Mouse (Mus musculus): ENCODE data around the gene 4930595D18Rik. TPM values are rescaled to one million over a fixed set of nuclear protein-coding genes. Genes with fewer than 3 reads are reported as not detected.

4930595D18Rik gene
- polyA plus RNA-seq, 1 experiment from 2014 or later = not detected

DNA sequence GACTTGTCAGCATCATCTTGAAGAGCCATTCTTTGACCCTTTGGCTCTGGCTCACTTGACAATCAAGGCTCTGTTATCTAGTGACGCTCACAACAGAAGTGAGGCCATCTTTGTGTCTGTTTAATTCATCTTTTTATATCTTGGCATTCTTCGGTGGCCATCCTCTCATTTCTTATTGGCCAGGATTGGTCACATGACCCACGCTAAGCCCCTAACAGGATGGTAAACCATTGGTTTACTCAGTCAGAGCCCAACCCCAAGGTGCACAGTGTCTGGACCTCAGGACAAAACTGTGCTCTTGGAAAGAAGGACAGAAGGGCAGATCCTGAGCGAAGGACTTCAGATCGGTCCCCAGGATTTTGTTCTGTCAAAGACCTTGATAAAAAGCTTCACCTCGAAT lies 31.7 kb downstream of the 4930595D18Rik start:
- H3K9me3 ChIP-seq (ENCODE audit: control insufficient read depth, low read length) = no peaks in the 10 kb centered on the region
- H3K9ac ChIP-seq (ENCODE audit: low read depth, low read length) = no peak overlapping the region
- ATAC-seq (ENCODE audit: low FRiP score, low TSS enrichment) = no peak
- H3K4me1 ChIP-seq (ENCODE audit: control insufficient read depth, insufficient read depth, low read length) = peaks cover 5% of the 10 kb centered on the region; the same call in 1 of the 2 replicates
- H3K4me3 ChIP-seq (ENCODE audit: low read length) = no peak overlapping the region
- no peak overlapping the region for H3K27ac ChIP-seq (ENCODE audit: low read depth, low read length)
- no peak overlapping the region for H3K4me2 ChIP-seq (replicated peaks; ENCODE audit: low read depth, low read length)
- no peaks in the 10 kb centered on the region for H3K27me3 ChIP-seq (ENCODE audit: control insufficient read depth, insufficient read depth, low read length)
- WGBS = 89% methylated on average over 6 of the region's 6 CpGs
- no peaks in the 10 kb centered on the region for H3K36me3 ChIP-seq (ENCODE audit: control insufficient read depth, insufficient read depth, low read length)

DNA sequence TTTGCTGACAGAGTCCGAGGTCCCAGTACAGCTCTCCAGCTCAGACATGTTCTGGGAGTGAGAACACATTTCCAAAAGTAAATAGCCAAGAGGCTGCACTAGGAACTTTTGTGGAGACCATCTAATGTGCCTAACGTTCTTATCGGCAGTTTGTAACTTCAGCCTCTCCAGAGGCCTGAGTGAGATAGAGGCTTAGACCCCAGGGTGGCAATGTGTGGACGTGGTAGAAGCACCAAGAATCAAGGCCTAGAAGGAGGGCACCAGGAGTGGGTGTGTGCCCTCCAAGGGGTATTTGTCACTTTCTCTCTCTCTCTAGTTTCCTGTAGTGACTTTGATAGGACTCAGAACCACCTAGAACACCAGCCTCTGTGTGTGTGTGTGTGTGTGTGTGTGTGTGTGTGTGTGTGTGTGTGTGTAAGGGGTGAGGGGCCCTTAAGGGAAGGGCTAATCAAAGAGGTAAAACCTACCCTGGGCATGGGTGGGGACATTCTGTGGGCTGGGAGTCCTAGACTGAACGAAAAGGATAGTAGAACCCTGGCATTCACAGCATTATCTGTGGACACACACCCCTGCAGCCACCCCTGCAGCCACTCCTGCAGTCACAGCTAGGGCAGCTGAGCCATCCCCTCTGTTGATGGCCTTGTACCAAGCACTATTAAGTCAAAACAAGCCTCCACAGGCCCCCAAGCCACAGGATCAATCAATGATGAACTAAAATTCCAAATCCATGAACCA lies 32.7 kb downstream of the 4930595D18Rik start:
- no peaks in the 10 kb centered on the region for H3K27me3 ChIP-seq (ENCODE audit: control insufficient read depth, insufficient read depth, low read length)
- ATAC-seq (ENCODE audit: low FRiP score, low TSS enrichment) = no peak
- H3K4me2 ChIP-seq (replicated peaks; ENCODE audit: low read depth, low read length) = no peak overlapping the region
- no peak overlapping the region for H3K27ac ChIP-seq (ENCODE audit: low read depth, low read length)
- WGBS = 87% methylated on average over 5 of the region's 5 CpGs
- peaks cover 5% of the 10 kb centered on the region; the same call in 1 of the 2 replicates for H3K4me1 ChIP-seq (ENCODE audit: control insufficient read depth, insufficient read depth, low read length)
- H3K4me3 ChIP-seq (ENCODE audit: low read length) = no peak overlapping the region
- no peak overlapping the region for H3K9ac ChIP-seq (ENCODE audit: low read depth, low read length)
- H3K9me3 ChIP-seq (ENCODE audit: control insufficient read depth, low read length) = no peaks in the 10 kb centered on the region
- no peaks in the 10 kb centered on the region for H3K36me3 ChIP-seq (ENCODE audit: control insufficient read depth, insufficient read depth, low read length)

DNA sequence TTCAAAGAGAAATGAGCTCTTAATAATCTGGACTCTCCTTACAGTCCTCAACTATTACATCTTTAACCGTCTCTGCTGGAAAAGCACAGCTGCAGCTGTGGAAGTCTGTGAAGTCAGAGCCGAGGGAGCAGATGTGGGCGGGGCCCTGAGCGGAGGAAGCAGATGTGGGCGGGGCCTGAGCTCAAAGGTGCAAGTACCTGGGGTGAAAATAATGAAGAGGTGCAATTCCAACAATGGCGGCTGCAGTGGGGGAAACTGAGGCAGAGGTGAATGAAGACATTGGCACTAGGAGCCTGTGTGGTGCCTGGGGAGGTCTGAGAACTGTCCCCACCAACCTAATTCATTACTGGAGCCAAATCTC lies 34.1 kb downstream of the 4930595D18Rik start:
- Histone ChIP-seq H3K4me2 (replicated peaks; ENCODE audit: low read depth, low read length) (no peak overlapping the region), H3K4me3 (ENCODE audit: low read length) (no peak overlapping the region), H3K27me3 (ENCODE audit: control insufficient read depth, insufficient read depth, low read length) (no peaks in the 10 kb centered on the region), H3K9ac (ENCODE audit: low read depth, low read length) (no peak overlapping the region), H3K9me3 (ENCODE audit: control insufficient read depth, low read length) (no peaks in the 10 kb centered on the region), H3K4me1 (ENCODE audit: control insufficient read depth, insufficient read depth, low read length) (peaks cover 5% of the 10 kb centered on the region), H3K36me3 (ENCODE audit: control insufficient read depth, insufficient read depth, low read length) (no peaks in the 10 kb centered on the region), H3K27ac (ENCODE audit: low read depth, low read length) (no peak overlapping the region)
- WGBS = 4% methylated on average over 6 of the region's 6 CpGs
- no peak for ATAC-seq (ENCODE audit: low FRiP score, low TSS enrichment)

DNA sequence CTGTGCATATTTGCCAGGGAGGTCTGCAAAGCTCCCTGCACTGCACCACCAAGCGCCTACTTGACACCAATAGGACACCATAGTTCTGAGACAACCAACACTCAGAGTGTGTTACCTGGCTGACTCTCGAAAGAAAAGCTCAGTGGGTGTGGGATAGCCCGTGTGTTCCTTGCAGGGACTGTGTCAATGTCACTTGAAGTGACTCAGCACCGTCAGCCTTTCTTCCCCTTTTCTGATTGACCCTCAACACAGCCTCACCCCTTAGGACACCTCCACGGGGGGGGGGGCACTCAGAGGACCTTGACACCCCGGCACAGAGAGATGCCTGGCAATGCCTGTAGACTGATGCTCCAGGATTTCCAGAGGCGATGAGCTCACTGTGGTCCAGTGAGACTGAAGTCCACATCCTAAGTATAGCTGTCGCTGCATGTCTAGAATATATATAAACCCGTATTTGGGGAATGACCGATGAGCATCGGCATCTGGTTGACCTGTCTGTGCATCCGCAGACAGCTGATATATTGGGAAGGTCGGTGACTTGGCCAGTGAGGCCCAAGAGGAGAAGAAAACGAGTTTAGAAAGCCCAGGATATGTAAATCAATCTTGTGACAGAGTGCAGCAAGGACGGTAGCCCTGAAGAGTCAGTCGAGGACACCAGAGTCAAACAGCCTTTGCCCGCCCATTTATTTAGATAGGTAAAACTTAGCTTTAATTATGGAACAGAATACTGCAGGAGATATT lies 34.6 kb downstream of the 4930595D18Rik start:
- Histone ChIP-seq H3K36me3 (ENCODE audit: control insufficient read depth, insufficient read depth, low read length) (no peaks in the 10 kb centered on the region), H3K9ac (ENCODE audit: low read depth, low read length) (no peak overlapping the region), H3K27ac (ENCODE audit: low read depth, low read length) (no peak overlapping the region), H3K9me3 (ENCODE audit: control insufficient read depth, low read length) (no peaks in the 10 kb centered on the region), H3K27me3 (ENCODE audit: control insufficient read depth, insufficient read depth, low read length) (no peaks in the 10 kb centered on the region), H3K4me3 (ENCODE audit: low read length) (no peak overlapping the region), H3K4me2 (replicated peaks; ENCODE audit: low read depth, low read length) (no peak overlapping the region), H3K4me1 (ENCODE audit: control insufficient read depth, insufficient read depth, low read length) (peaks cover 9% of the 10 kb centered on the region)
- ATAC-seq (ENCODE audit: low FRiP score, low TSS enrichment) = no peak
- 53% methylated on average over 17 of the region's 17 CpGs for WGBS

DNA sequence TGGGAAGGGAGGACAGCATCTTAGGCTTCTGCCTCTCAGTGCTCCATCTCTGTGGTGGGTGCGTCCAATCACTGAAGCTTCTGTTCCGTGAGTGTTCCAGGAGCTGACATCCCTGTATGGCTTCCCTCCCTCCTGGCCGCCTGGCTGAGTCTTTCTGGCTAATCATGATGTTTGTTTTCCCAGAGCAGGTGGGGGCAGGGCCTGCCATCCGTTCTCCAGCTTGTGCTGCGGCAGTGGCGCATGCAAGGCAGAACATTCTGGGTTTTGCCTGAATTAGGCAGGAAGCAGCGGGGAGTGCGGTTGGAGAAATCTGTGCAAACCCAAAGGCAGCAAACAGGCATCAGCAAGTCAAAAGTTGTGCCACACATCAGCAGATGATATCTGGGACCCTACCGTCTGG lies 39.0 kb downstream of the 4930595D18Rik start:
- Histone ChIP-seq H3K4me2 (replicated peaks; ENCODE audit: low read depth, low read length) (no peak overlapping the region), H3K4me1 (ENCODE audit: control insufficient read depth, insufficient read depth, low read length) (peaks cover 13% of the 10 kb centered on the region), H3K4me3 (ENCODE audit: low read length) (no peak overlapping the region), H3K27me3 (ENCODE audit: control insufficient read depth, insufficient read depth, low read length) (no peaks in the 10 kb centered on the region), H3K9ac (ENCODE audit: low read depth, low read length) (no peak overlapping the region), H3K36me3 (ENCODE audit: control insufficient read depth, insufficient read depth, low read length) (no peaks in the 10 kb centered on the region), H3K9me3 (ENCODE audit: control insufficient read depth, low read length) (no peaks in the 10 kb centered on the region), H3K27ac (ENCODE audit: low read depth, low read length) (no peak overlapping the region)
- 31% methylated on average over 9 of the region's 9 CpGs for WGBS
- peak; percentile 30; the same call in 1 of the 2 replicates for ATAC-seq (ENCODE audit: low FRiP score, low TSS enrichment)

DNA sequence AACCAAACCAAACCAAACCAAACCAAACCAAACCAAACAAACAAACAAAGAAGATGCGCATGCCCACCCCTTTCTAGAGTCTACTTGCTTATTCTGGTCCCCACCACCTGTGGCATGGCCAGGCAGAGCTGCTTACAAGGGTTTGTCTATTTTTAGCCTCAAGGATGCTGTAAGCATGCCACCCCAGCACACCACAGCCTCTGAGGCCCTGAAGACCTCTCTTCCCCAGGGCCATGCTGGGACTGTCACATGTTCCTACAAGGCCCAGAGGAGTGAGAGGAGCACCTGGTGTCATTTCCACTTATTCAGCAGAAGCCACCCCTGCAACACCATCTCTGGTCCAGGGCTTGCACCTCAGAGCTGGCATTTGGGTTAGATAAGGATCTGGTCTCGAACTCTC lies 39.7 kb downstream of the 4930595D18Rik start:
- Histone ChIP-seq H3K9me3 (ENCODE audit: control insufficient read depth, low read length) (no peaks in the 10 kb centered on the region), H3K4me1 (ENCODE audit: control insufficient read depth, insufficient read depth, low read length) (peaks cover 10% of the 10 kb centered on the region; the same call in 1 of the 2 replicates), H3K4me2 (replicated peaks; ENCODE audit: low read depth, low read length) (no peak overlapping the region), H3K4me3 (ENCODE audit: low read length) (no peak overlapping the region), H3K27me3 (ENCODE audit: control insufficient read depth, insufficient read depth, low read length) (no peaks in the 10 kb centered on the region), H3K36me3 (ENCODE audit: control insufficient read depth, insufficient read depth, low read length) (no peaks in the 10 kb centered on the region), H3K9ac (ENCODE audit: low read depth, low read length) (no peak overlapping the region), H3K27ac (ENCODE audit: low read depth, low read length) (no peak overlapping the region)
- ATAC-seq (ENCODE audit: low FRiP score, low TSS enrichment) = no peak
- WGBS = 90% methylated on average over 2 of the region's 2 CpGs

DNA sequence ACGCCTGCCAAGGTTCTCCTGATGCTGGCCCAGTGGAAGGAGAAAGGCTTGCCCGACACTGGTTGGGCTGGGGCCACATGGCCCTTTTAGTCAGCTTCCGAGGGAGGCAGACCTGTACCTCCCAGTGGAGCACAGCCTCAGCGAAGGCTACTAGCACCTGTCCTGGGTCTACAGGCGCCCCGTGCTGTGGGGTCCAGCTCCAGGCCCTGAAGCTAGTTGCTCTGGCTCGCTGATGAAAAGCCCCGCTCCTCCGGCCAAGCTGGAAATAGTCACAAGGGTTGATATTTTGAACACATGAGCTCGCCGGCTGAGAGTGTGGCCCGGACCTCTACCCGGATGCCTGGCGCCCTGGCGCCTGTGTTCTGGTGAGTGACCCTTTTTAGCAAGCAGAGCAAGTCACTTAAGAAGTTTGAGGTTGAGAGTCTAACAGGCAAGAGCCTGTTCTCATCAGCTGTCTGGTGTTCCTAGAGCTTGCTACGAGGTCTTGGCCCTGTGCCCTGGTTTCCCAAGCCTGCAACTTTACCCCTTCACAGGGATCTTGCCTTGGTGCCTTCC lies 40.7 kb downstream of the 4930595D18Rik start:
- no peaks in the 10 kb centered on the region for H3K36me3 ChIP-seq (ENCODE audit: control insufficient read depth, insufficient read depth, low read length)
- no peaks in the 10 kb centered on the region for H3K9me3 ChIP-seq (ENCODE audit: control insufficient read depth, low read length)
- H3K4me1 ChIP-seq (ENCODE audit: control insufficient read depth, insufficient read depth, low read length) = peaks cover 9% of the 10 kb centered on the region; the same call in 1 of the 2 replicates
- no peak overlapping the region for H3K9ac ChIP-seq (ENCODE audit: low read depth, low read length)
- no peak overlapping the region; the same call in 1 of the 2 replicates for H3K4me2 ChIP-seq (replicated peaks; ENCODE audit: low read depth, low read length)
- 68% methylated on average over 16 of the region's 16 CpGs for WGBS
- no peaks in the 10 kb centered on the region for H3K27me3 ChIP-seq (ENCODE audit: control insufficient read depth, insufficient read depth, low read length)
- H3K4me3 ChIP-seq (ENCODE audit: low read length) = no peak overlapping the region
- ATAC-seq (ENCODE audit: low FRiP score, low TSS enrichment) = peak; percentile 18; the same call in 1 of the 2 replicates
- no peak overlapping the region for H3K27ac ChIP-seq (ENCODE audit: low read depth, low read length)

DNA sequence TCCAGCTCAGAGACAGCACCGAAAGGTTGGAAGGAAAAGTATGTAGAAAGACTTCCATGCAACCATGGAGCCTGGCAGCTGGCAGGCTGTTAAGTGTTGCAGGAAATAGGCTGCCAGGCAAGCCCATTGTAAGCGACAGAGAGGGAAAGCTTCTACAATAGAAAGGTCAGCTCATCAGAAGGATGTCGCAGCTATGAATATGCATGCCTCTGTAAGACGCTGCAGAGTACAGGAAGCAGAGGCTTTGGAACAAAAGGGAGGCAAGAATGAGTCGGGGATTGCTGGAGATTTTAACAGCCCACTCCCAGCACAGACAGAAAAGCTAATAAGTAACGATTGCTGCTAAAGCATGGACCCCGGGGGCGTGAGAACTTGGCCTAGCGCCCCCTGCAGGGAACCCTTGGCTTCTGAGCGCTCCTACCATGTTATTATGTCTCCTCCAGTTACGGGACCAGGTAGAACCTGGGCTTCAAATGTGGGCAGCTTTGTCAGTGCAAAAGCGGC lies 41.2 kb downstream of the 4930595D18Rik start:
- H3K4me3 ChIP-seq (ENCODE audit: low read length) = no peak overlapping the region
- H3K4me2 ChIP-seq (replicated peaks; ENCODE audit: low read depth, low read length) = no peak overlapping the region; the same call in 1 of the 2 replicates
- 25% methylated on average over 12 of the region's 12 CpGs for WGBS
- H3K9me3 ChIP-seq (ENCODE audit: control insufficient read depth, low read length) = no peaks in the 10 kb centered on the region
- H3K36me3 ChIP-seq (ENCODE audit: control insufficient read depth, insufficient read depth, low read length) = no peaks in the 10 kb centered on the region
- no peak overlapping the region for H3K9ac ChIP-seq (ENCODE audit: low read depth, low read length)
- no peak overlapping the region for H3K27ac ChIP-seq (ENCODE audit: low read depth, low read length)
- H3K4me1 ChIP-seq (ENCODE audit: control insufficient read depth, insufficient read depth, low read length) = peaks cover 9% of the 10 kb centered on the region; the same call in 1 of the 2 replicates
- ATAC-seq (ENCODE audit: low FRiP score, low TSS enrichment) = 0 out of 2 replicates have a peak, but pooled peaks have one; percentile 36
- H3K27me3 ChIP-seq (ENCODE audit: control insufficient read depth, insufficient read depth, low read length) = no peaks in the 10 kb centered on the region
